Mouse (Mus musculus) right cerebral cortex, postnatal 14 days (tissue): ENCODE results near the gene Mb.

Experiments used
- DNase-seq: peaks from one replicate; pipeline ENCODE4 v3.0.0; 2022

Gene Mb

GRCm38 (mm10) chr15:77025884-77026583, 24.4 kb downstream of the Mb start:
- no peak for DNase-seq

DNA sequence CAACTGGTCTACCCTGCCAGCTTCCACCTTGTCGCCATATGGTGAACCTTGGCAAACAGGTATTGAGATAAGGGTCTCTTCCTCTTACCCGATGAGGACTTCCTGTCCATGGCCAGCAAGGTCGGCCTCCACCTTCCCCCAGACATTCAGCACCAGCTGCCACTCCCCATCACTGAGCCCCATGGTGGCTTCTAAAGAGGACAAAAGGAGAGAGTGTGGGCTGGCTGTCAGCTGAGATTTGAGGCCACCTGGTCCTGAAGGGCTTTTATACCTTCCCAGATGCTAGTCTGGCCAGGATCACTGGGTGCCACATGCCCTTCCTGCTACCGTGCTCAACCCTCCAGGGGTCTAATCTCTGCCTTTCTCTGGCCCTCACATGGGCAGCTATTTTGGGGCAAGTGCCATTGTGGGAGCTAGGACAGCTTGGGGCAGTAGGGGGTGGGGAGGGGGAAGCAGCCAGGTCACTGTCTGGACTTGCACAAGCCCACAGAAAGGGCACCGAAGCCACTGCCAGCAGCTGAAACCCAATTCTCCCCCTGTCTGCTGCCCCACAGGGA, 28.0 kb downstream of the Mb start:
- no peak for DNase-seq

GRCm38 (mm10) chr15:77021851-77022250, 28.6 kb downstream of the Mb start:
- no peak for DNase-seq

DNA sequence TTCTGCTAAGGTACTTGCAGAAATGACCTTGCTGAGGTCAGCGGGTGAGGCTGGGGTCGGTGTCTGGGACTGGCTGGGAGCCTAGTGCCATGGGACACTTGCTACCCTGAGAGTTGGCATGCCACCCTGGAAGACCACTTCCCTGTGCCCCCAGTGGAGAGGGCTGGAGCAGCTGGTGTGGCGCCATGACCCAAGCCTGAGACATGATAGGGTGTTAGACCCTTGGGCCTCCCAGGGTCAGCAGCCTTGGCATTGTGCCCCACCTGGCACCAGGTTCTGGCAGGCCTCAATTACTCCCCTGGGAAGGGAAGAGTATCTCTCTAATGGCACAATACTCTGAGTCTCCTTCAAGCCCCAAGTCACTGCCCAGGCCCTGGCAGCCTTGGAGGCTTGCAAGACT, 29.4 kb downstream of the Mb start:
- no peak for DNase-seq

GRCm38 (mm10) chr15:77020136-77020535, 30.3 kb downstream of the Mb start:
- no peak for DNase-seq

- no peak for DNase-seq
Observed at GRCm38 (mm10) chr15:77019533-77019932, 30.9 kb downstream of the Mb start.

- DNase-seq: peak; percentile 63
Observed at GRCm38 (mm10) chr15:77018740-77019340, 31.6 kb downstream of the Mb start.

DNA sequence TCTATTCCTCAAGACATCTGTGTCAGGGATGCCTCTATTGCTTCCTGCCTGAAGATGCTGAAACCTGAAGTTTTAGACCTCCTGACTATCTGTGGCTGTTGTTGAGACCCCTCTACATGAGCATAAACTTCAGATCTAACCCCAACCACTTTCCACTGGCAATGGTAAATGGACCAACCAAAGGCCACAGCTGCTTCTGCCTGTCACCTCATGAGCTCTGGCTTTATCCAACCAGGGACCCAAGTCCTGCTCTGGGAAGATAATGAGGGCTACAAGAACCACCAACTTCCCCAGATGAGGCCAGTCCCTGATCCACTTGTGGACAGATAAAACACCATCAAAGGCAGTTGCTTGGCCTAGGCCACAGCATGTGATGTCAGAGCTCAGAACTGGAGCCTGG, 32.6 kb downstream of the Mb start:
- no peak for DNase-seq

GRCm38 (mm10) chr15:77016509-77016908, 34.0 kb downstream of the Mb start:
- no peak for DNase-seq

GRCm38 (mm10) chr15:77014985-77015384, 35.5 kb downstream of the Mb start:
- no peak for DNase-seq

DNA sequence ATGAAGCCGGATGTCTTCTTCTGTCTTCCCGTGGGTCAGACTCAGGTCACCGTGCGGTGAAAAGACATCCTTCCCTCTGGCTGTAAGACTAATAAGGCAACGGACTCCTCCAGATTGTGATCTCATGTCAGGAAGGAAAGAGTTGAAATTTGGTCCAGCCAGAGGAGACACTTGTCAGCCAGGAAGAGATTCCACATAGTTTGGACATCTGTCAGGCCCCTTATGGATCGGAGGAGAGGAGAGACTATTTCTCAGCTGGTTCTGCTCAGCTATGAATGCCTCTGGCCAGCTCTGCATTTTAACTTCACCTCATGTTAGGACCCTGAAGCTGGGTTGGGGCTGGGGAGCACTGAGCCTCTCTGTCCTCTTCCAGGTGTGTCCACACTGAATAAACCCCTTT, 36.0 kb downstream of the Mb start:
- no peak for DNase-seq

DNA sequence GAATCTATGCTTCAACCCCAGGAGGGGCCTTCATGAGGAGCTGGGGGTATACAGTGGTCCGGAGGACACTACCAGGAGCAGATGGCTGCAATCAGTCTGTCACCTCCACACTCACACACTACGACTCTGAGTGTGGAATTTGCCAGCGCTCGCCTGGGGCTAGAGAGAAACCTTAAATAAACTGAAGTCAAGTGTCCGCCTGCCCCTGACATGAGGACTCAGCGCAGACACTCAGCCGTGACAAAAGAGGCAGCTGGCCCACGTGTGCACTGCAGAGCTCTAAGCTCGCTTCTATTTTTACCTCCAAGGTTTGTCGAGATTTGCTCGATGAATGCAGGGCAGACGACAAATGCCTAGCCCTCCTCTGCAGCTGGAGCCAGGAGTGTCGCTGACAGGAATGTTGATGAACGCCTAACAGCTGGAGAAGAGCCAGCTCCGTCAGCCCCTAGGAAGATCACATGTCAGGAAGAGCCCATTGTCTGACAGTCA, 36.7 kb downstream of the Mb start:
- DNase-seq: peak; percentile 36

DNA sequence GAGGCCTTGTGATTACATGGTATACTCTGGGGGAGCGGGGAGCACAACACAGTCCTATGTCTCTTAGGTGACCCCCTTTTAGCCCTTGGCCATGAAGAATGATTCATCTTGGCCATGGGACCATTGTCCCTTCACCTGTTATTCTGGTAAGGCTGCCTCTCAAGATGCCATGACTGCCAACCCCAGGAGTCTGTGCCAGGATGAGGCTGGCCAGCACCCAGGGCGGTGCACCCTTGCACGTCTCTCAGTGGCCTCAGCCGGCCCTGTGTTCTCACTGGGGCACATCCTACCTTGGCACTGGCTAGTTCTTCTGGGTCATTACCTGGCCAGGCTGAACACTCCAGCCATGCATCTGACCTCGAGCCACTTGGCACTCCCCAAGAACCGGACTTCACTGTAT, 41.6 kb downstream of the Mb start:
- DNase-seq: no peak

- peak; percentile 49 for DNase-seq
Observed at GRCm38 (mm10) chr15:77003868-77004215, 46.6 kb downstream of the Mb start.

DNA sequence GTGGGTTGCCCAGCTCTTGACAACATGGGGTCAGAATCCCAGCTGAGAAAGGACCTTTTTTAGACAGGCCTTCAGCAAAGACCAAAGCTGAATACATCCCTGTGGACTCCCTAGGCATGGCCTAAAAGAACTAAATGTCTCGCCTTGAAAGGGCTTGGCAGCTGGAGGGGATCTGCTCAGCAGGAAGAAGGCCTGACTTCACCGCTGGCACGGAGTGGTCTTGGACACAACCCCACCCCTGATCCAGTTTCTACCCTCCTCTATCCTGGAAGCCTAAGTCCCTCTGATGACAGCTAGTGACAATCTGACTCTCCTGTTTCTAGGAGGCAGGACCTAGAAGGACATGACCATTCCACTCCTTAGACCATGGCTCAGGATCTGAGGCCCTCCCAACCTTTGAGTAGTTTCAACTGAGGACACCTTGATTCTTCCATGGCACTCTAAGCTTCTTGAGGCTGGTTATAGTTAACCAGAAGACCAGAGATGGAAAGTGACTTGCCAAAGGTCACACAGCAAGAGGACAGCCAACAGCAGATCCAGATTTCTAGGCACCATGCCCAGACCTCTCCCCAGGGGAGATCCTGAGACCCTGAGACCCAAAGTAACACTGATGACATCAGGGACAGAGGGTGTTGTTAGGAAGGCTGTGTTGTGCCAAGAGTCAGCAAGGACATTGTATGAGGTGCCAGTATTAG, 47.1 kb downstream of the Mb start:
- no peak for DNase-seq

- DNase-seq: peak; percentile 55
Observed at GRCm38 (mm10) chr15:76998878-76999588, 51.4 kb downstream of the Mb start.

- DNase-seq: no peak
Observed at GRCm38 (mm10) chr15:76998048-76998447, 52.4 kb downstream of the Mb start.

DNA sequence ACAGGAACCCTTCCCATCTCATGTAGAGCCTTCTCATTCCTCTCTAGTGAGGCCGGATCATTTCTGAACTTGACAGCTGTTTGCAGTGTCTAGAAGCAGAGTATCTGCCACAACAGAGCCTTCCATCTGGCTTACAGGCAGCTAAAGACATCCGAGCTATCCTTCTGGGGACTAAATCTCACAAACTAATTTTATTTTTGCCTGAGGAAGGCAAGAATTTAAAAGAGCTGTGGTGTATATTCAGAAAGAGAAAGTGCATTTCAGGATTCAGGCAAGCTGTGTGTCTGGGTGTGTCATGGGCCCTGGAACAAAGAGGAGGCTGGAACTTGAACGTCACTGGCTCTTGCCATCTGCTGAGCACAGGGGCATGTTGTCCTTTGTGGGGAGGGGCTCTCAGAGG, 56.1 kb downstream of the Mb start:
- no peak for DNase-seq

- DNase-seq: peak; percentile 47
Observed at GRCm38 (mm10) chr15:76987542-76988094, 62.9 kb downstream of the Mb start.

- DNase-seq: no peak
Observed at GRCm38 (mm10) chr15:76987137-76987536, 63.3 kb downstream of the Mb start.

- no peak for DNase-seq
Observed at GRCm38 (mm10) chr15:76982745-76983144, 67.7 kb downstream of the Mb start.

DNA sequence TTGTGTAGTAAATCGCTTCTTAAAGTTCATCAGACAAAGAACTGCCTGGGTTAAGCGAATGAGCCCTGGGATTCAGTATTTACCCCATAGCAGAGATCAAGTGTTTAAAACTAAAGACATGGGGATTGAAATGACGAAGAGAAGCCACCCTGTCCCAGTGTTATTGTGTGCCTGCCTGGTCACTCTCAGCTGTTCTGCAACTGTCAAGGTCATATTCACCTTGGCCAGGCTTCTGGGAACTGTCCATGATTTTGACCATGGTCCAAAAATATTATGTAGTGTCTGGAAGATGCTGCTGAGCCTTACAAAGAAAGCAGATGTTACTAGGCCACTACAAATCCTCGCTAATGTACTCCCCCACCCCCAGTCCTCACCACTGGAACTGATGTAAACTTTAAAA, 70.7 kb downstream of the Mb start:
- DNase-seq: no peak

- DNase-seq: no peak
Observed at GRCm38 (mm10) chr15:76976619-76977018, 73.9 kb downstream of the Mb start.
